Mouse (Mus musculus) testis, adult 2 months (tissue): ENCODE data around the gene Nmt1. TPM values are rescaled to one million over a fixed set of nuclear protein-coding genes. Genes with fewer than 3 reads are reported as not detected.

Source experiments
- H3K27ac ChIP-seq: fragments of 200-500 bp; 2 replicates; pipeline ENCODE4 v1.5.1; 2012; ENCODE audit warnings: low read depth, low read length; ENCODE audit not compliant: control insufficient read depth, insufficient read depth
- H3K27me3 ChIP-seq: fragments of 200-500 bp; 2 replicates; pipeline ENCODE4 v1.6.1; 2012; ENCODE audit warnings: mild to moderate bottlenecking, low read length, moderate library complexity; ENCODE audit not compliant: control insufficient read depth, insufficient read depth
- H3K36me3 ChIP-seq: fragments of 200-500 bp; 2 replicates; pipeline ENCODE4 v1.6.1; 2012; ENCODE audit warnings: mild to moderate bottlenecking, low read length; ENCODE audit not compliant: control insufficient read depth, insufficient read depth
- H3K4me1 ChIP-seq: fragments of 200-500 bp; 2 replicates; pipeline ENCODE4 v1.6.1; 2012; ENCODE audit warnings: low read length; ENCODE audit not compliant: control insufficient read depth, insufficient read depth
- H3K4me3 ChIP-seq: fragments of 200-500 bp; 2 replicates; pipeline ENCODE4 v1.5.1; 2012; ENCODE audit warnings: low read depth, mild to moderate bottlenecking, low read length, moderate library complexity, mixed read lengths; ENCODE audit not compliant: control insufficient read depth
- CTCF ChIP-seq: fragments of 200-500 bp; IDR thresholded peaks from 2 replicates; pipeline ENCODE4 v1.5.1; 2012; ENCODE audit warnings: low read depth, mild to moderate bottlenecking, inconsistent platforms, low read length, moderate library complexity; ENCODE audit not compliant: control insufficient read depth, insufficient read depth, insufficient replicate concordance
- POLR2A ChIP-seq: fragments of 200-500 bp; IDR thresholded peaks from 2 replicates; pipeline ENCODE4 v1.6.1; 2012; ENCODE audit warnings: low read depth, mild to moderate bottlenecking, inconsistent platforms, low read length, moderate library complexity; ENCODE audit not compliant: control insufficient read depth
- polyA plus RNA-seq: library from polyadenylated mRNA; depleted of rRNA; stranded (reverse); fragments of >200 nt; gene quantifications from 2 replicates; pipeline ENCODE4 v1.2.3, GENCODE M21; 2012

Nmt1 gene
- polyA plus RNA-seq, 1 experiment: 97.3 TPM

- Histone ChIP-seq H3K4me3 (no peak overlapping the region), H3K27me3 (no peaks in the 10 kb centered on the region), H3K27ac (no peak overlapping the region), H3K36me3 (no peaks in the 10 kb centered on the region), H3K4me1 (peaks cover 2% of the 10 kb centered on the region; the same call in 1 of the 2 replicates)
- TF ChIP-seq POLR2A (no peak), CTCF (no peak)
These were observed 21.5 kb upstream of the Nmt1 start for GRCm38 (mm10) chr11:103006286-103007000.

- no peak for TF ChIP-seq CTCF
- TF ChIP-seq POLR2A: no peak
These were observed 21.0 kb upstream of the Nmt1 start for GRCm38 (mm10) chr11:103007001-103007340.

GRCm38 (mm10) chr11:103008558-103008957 is 19.4 kb upstream of the Nmt1 start:
- H3K4me3 ChIP-seq: no peak overlapping the region
- H3K27me3 ChIP-seq: no peaks in the 10 kb centered on the region
- H3K36me3 ChIP-seq: no peaks in the 10 kb centered on the region
- H3K4me1 ChIP-seq: peaks cover 2% of the 10 kb centered on the region; the same call in 1 of the 2 replicates
- TF ChIP-seq POLR2A: no peak
- TF ChIP-seq CTCF: no peak
- no peak overlapping the region for H3K27ac ChIP-seq

More at GRCm38 (mm10) chr11:103007001-103007340, 21.0 kb upstream of the Nmt1 start:
- Histone ChIP-seq H3K4me3 (no peak overlapping the region), H3K4me1 (peaks cover 2% of the 10 kb centered on the region; the same call in 1 of the 2 replicates), H3K27me3 (no peaks in the 10 kb centered on the region), H3K36me3 (no peaks in the 10 kb centered on the region), H3K27ac (no peak overlapping the region)

- H3K4me1 ChIP-seq: peaks cover 2% of the 10 kb centered on the region; the same call in 1 of the 2 replicates
These were observed 18.8 kb upstream of the Nmt1 start for GRCm38 (mm10) chr11:103009208-103009607.

GRCm38 (mm10) chr11:103010454-103011205 is 17.4 kb upstream of the Nmt1 start:
- peaks cover 3% of the 10 kb centered on the region for H3K4me1 ChIP-seq
- H3K27me3 ChIP-seq: no peaks in the 10 kb centered on the region
- TF ChIP-seq CTCF (no peak), POLR2A (no peak)
- no peaks in the 10 kb centered on the region for H3K36me3 ChIP-seq
- H3K27ac ChIP-seq: no peak overlapping the region
- no peak overlapping the region for H3K4me3 ChIP-seq

More at GRCm38 (mm10) chr11:103009208-103009607, 18.8 kb upstream of the Nmt1 start:
- H3K27ac ChIP-seq: no peak overlapping the region
- H3K4me3 ChIP-seq: no peak overlapping the region
- no peaks in the 10 kb centered on the region for H3K27me3 ChIP-seq
- TF ChIP-seq POLR2A (no peak), CTCF (peak; percentile 46; the same call in 1 of the 2 replicates)
- no peaks in the 10 kb centered on the region for H3K36me3 ChIP-seq

- no peak overlapping the region for H3K27ac ChIP-seq
- no peaks in the 10 kb centered on the region for H3K27me3 ChIP-seq
- TF ChIP-seq CTCF (no peak), POLR2A (no peak)
- H3K36me3 ChIP-seq: no peaks in the 10 kb centered on the region
- peaks cover 6% of the 10 kb centered on the region for H3K4me1 ChIP-seq
- no peak overlapping the region for H3K4me3 ChIP-seq
These were observed 16.8 kb upstream of the Nmt1 start for GRCm38 (mm10) chr11:103011206-103011497.

GRCm38 (mm10) chr11:103015881-103016825 is 11.8 kb upstream of the Nmt1 start:
- peaks cover 9% of the 10 kb centered on the region for H3K4me1 ChIP-seq
- H3K27me3 ChIP-seq: no peaks in the 10 kb centered on the region
- H3K4me3 ChIP-seq: peak overlapping the region; percentile 86
- no peak for TF ChIP-seq CTCF
- TF ChIP-seq POLR2A: no peak
- no peaks in the 10 kb centered on the region for H3K36me3 ChIP-seq
- peak overlapping the region; percentile 55 for H3K27ac ChIP-seq
